Mouse (Mus musculus) urinary bladder, adult 18-20 months (tissue): ENCODE data around the gene Dnmt3b.
A peak's percentile ranks its signal among the peaks of the same experiment; 100 is the strongest.

ENCODE experiments used
- DNase-seq, 2 experiments: peaks; one replicate each; pipeline ENCODE4 v3.0.0; 2022; ENCODE audit warnings: low spot score in 2 of 2, mixed read lengths in 2 of 2

Gene Dnmt3b

GRCm38 (mm10) chr2:153649298-153650013 is at the start of gene Dnmt3b:
TSS of gene Dnmt3b (plus strand) at chr2:153649450.
- DNase-seq = peak; percentile 11 to 69

- DNase-seq = no peak
Measured at GRCm38 (mm10) chr2:153600021-153600666, 49.1 kb upstream of the Dnmt3b start.

GRCm38 (mm10) chr2:153600667-153601648 is 48.3 kb upstream of the Dnmt3b start:
- DNase-seq = no peak

GRCm38 (mm10) chr2:153603724-153604123 is 45.5 kb upstream of the Dnmt3b start:
- DNase-seq = no peak

GRCm38 (mm10) chr2:153606421-153606820 is 42.8 kb upstream of the Dnmt3b start:
- DNase-seq = no peak

- DNase-seq = no peak
Measured at GRCm38 (mm10) chr2:153607870-153608515, 41.3 kb upstream of the Dnmt3b start.

- no peak for DNase-seq
Measured at GRCm38 (mm10) chr2:153609058-153609457, 40.2 kb upstream of the Dnmt3b start.

- DNase-seq = peak; percentile 25 to 57
Measured at GRCm38 (mm10) chr2:153609548-153609947, 39.7 kb upstream of the Dnmt3b start.

GRCm38 (mm10) chr2:153610426-153611240 is 38.6 kb upstream of the Dnmt3b start:
- DNase-seq = no peak

GRCm38 (mm10) chr2:153611241-153611630 is 38.0 kb upstream of the Dnmt3b start:
- no peak for DNase-seq

GRCm38 (mm10) chr2:153611743-153612142 is 37.5 kb upstream of the Dnmt3b start:
- DNase-seq = no peak

GRCm38 (mm10) chr2:153612594-153613281 is 36.5 kb upstream of the Dnmt3b start:
- no peak for DNase-seq

GRCm38 (mm10) chr2:153616893-153617292 is 32.4 kb upstream of the Dnmt3b start:
- DNase-seq = no peak

- no peak for DNase-seq
Measured at GRCm38 (mm10) chr2:153618439-153618838, 30.8 kb upstream of the Dnmt3b start.

GRCm38 (mm10) chr2:153618889-153619288 is 30.4 kb upstream of the Dnmt3b start:
- no peak for DNase-seq

GRCm38 (mm10) chr2:153622449-153622848 is 26.8 kb upstream of the Dnmt3b start:
- no peak for DNase-seq

- no peak for DNase-seq
Measured at GRCm38 (mm10) chr2:153630950-153631349, 18.3 kb upstream of the Dnmt3b start.

GRCm38 (mm10) chr2:153631976-153632870 is 17.0 kb upstream of the Dnmt3b start, which contains the start of gene Commd7:
TSS of gene Commd7 (minus strand) at chr2:153632781.
- peak; percentile 77 to 92 for DNase-seq

- no peak for DNase-seq
Measured at GRCm38 (mm10) chr2:153632871-153633226, 16.4 kb upstream of the Dnmt3b start.
